In the genomic region with DNA sequence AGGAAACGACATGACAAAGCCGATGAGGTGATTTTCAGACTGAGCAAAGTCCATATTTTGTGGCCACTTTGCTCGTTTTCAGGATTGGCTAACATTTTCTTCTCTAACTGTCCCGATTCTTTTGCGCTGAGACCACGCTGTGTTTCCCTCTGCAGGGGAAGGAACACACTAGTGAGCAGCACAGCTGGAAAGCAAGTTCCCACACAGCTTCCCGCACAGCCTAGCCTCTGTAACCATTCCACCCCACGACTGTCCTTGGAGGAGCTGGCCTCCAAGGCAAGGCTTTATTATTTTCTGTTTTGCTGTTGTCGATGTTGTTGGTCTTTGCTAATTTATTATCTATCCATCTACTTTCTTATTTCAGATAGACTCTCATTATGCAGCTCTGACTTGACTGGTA, we compare ENCODE assay signal across 14 mouse cellular contexts. TPM values are rescaled to one million over a fixed set of nuclear protein-coding genes. Genes with fewer than 3 reads are reported as not detected.
DNase-seq lines count a peak whose midpoint lies in the region; ATAC-seq lines count a peak whose summit lies in the region.
"Had no signal": no experiment of that assay in that cellular context is flagged by ENCODE, and none has a peak within 500 bp of the region (broad histone marks: within the 10 kb centered on the region; RNA-seq: fewer than 3 reads in every experiment).

No protein-coding gene starts in this region.

- no peak for DNase-seq in heart, adult 18-20 months
- no peak for DNase-seq in lung, adult 18-20 months
- DNase-seq in spleen, adult 18-20 months = no peak
- DNase-seq: layer of hippocampus, postnatal 36 days; liver, embryonic 13.5 days had no signal

- no peak overlapping the region for H3K9ac ChIP-seq in heart, embryonic 16.5 days (ENCODE audit: low read length)
- no peak overlapping the region for H3K9ac ChIP-seq in lung, embryonic 16.5 days (ENCODE audit: low read length)
- H3K9ac ChIP-seq in intestine, embryonic 15.5 days = no peak overlapping the region
- H3K9ac ChIP-seq in neural tube, embryonic 15.5 days (replicated peaks) = no peak overlapping the region
- H3K9ac ChIP-seq: liver, embryonic 13.5 days had no signal

- H3K27ac ChIP-seq in heart, embryonic 16.5 days (ENCODE audit: low read length) = peak overlapping the region; percentile 88
- peak overlapping the region; percentile 92 for H3K27ac ChIP-seq in lung, embryonic 16.5 days (ENCODE audit: low read length)
- peak overlapping the region; percentile 77; the same call in 1 of the 2 replicates for H3K27ac ChIP-seq in intestine, embryonic 15.5 days
- H3K27ac ChIP-seq in neural tube, embryonic 15.5 days (replicated peaks) = peak overlapping the region; percentile 58
- H3K27ac ChIP-seq: liver, embryonic 13.5 days had no signal

- H3K27me3 ChIP-seq in heart, embryonic 16.5 days (ENCODE audit: control insufficient read depth, insufficient read depth, low read length) = no peaks in the 10 kb centered on the region
- H3K27me3 ChIP-seq in lung, embryonic 16.5 days (ENCODE audit: control insufficient read depth, insufficient read depth, low read depth, low read length) = no peaks in the 10 kb centered on the region
- no peaks in the 10 kb centered on the region for H3K27me3 ChIP-seq in intestine, embryonic 15.5 days (replicated peaks)
- H3K27me3 ChIP-seq in neural tube, embryonic 15.5 days (replicated peaks) = no peaks in the 10 kb centered on the region
- H3K27me3 ChIP-seq: CH12.LX; liver, embryonic 13.5 days had no signal

- H3K4me3 ChIP-seq in heart, embryonic 16.5 days (ENCODE audit: low read length) = no peak overlapping the region
- no peak overlapping the region for H3K4me3 ChIP-seq in lung, embryonic 16.5 days (ENCODE audit: low read length)
- H3K4me3 ChIP-seq in intestine, embryonic 15.5 days (replicated peaks) = no peak overlapping the region
- H3K4me3 ChIP-seq in neural tube, embryonic 15.5 days (replicated peaks) = no peak overlapping the region
- H3K4me3 ChIP-seq: liver, embryonic 13.5 days had no signal

- no peak for ATAC-seq in heart, embryonic 16.5 days (replicated peaks; ENCODE audit: extremely low read depth, insufficient read depth, low FRiP score)
- peak; percentile 31 for ATAC-seq in lung, embryonic 16.5 days (ENCODE audit: low read depth)
- ATAC-seq in intestine, embryonic 15.5 days = peak; percentile 37; the same call in 1 of the 2 replicates
- ATAC-seq in neural tube, embryonic 15.5 days (ENCODE audit: low FRiP score) = peak; percentile 58; the same call in 1 of the 2 replicates
- no peak for ATAC-seq in inflammation-experienced regulatory T-cells, adult 6 months

- peaks cover 33% of the 10 kb centered on the region for H3K4me1 ChIP-seq in heart, embryonic 16.5 days (ENCODE audit: control insufficient read depth, insufficient read depth, low read length)
- peaks cover 43% of the 10 kb centered on the region for H3K4me1 ChIP-seq in lung, embryonic 16.5 days (replicated peaks; ENCODE audit: control insufficient read depth, insufficient read depth, low read length)
- peaks cover 7% of the 10 kb centered on the region; the same call in 1 of the 2 replicates for H3K4me1 ChIP-seq in intestine, embryonic 15.5 days (replicated peaks)
- 0 out of 2 replicates have a peak, but pooled peaks cover 6% of the 10 kb centered on the region for H3K4me1 ChIP-seq in neural tube, embryonic 15.5 days
- H3K4me1 ChIP-seq: liver, embryonic 13.5 days had no signal

- H3K4me2 ChIP-seq in heart, embryonic 16.5 days (ENCODE audit: low read depth, low read length) = no peak overlapping the region
- H3K4me2 ChIP-seq in lung, embryonic 16.5 days (ENCODE audit: low read depth, low read length) = no peak overlapping the region
- no peak overlapping the region for H3K4me2 ChIP-seq in intestine, embryonic 15.5 days (replicated peaks)
- H3K4me2 ChIP-seq in neural tube, embryonic 15.5 days = no peak overlapping the region
- H3K4me2 ChIP-seq: liver, embryonic 13.5 days had no signal

- 51% methylated on average over 9 of the region's 9 CpGs for WGBS in heart, embryonic 16.5 days
- 33% methylated on average over 8 of the region's 9 CpGs for WGBS in lung, embryonic 16.5 days
- 39% methylated on average over 9 of the region's 9 CpGs for WGBS in intestine, embryonic 15.5 days
- WGBS in neural tube, embryonic 15.5 days = 40% methylated on average over 9 of the region's 9 CpGs

- no peaks in the 10 kb centered on the region for H3K36me3 ChIP-seq in heart, embryonic 16.5 days (ENCODE audit: control insufficient read depth, insufficient read depth)
- no peaks in the 10 kb centered on the region for H3K36me3 ChIP-seq in lung, embryonic 16.5 days (ENCODE audit: control insufficient read depth, insufficient read depth, low read length)
- H3K36me3 ChIP-seq in intestine, embryonic 15.5 days = no peaks in the 10 kb centered on the region
- H3K36me3 ChIP-seq in neural tube, embryonic 15.5 days = no peaks in the 10 kb centered on the region
- H3K36me3 ChIP-seq: liver, embryonic 13.5 days had no signal

- H3K9me3 ChIP-seq in heart, embryonic 16.5 days (replicated peaks; ENCODE audit: control insufficient read depth, low read length) = no peaks in the 10 kb centered on the region
- H3K9me3 ChIP-seq in lung, embryonic 16.5 days (ENCODE audit: control insufficient read depth, low read length) = no peaks in the 10 kb centered on the region
- no peaks in the 10 kb centered on the region for H3K9me3 ChIP-seq in intestine, embryonic 15.5 days
- H3K9me3 ChIP-seq in neural tube, embryonic 15.5 days (replicated peaks) = no peaks in the 10 kb centered on the region
- H3K9me3 ChIP-seq: liver, embryonic 13.5 days had no signal

RNA-seq across cellular contexts. Expression of a gene that starts 27.4 kb away (rescaled TPM):
- polyA plus RNA-seq in heart, embryonic 16.5 days (2015; fragmentation: Nextera tagmentation; extraction: Ambion mirVana) = 4.6 and 6.2 TPM in 2 replicates
- total RNA-seq in heart, adult 18-20 months (2021) = not detected
- polyA plus RNA-seq in lung, embryonic 16.5 days (2015; fragmentation: Nextera tagmentation; extraction: Ambion mirVana) = 19.5 and 21.1 TPM in 2 replicates
- polyA plus RNA-seq in intestine, embryonic 15.5 days (2015; fragmentation: Nextera tagmentation; extraction: Ambion mirVana) = 4.0 and 4.6 TPM in 2 replicates
- 0.63 and 1.1 TPM in 2 replicates for polyA plus RNA-seq in neural tube, embryonic 15.5 days (2015; fragmentation: Nextera tagmentation; extraction: Ambion mirVana)
- polyA plus RNA-seq in inflammation-experienced regulatory T-cells, adult 6 months (2017; shearing (Covaris generic)) = not detected
- total RNA-seq: adrenal gland, postnatal 14 days; CH12.LX; layer of hippocampus, postnatal 36 days; megakaryocyte-erythroid progenitor cell, adult 5-6 weeks; neutrophil, adult 5-6 weeks had no signal

RNA-seq across cellular contexts. Expression of a gene that starts 57.1 kb away (rescaled TPM):
- 21.4 and 24.5 TPM in 2 replicates for polyA plus RNA-seq in heart, embryonic 16.5 days (2015; fragmentation: Nextera tagmentation; extraction: Ambion mirVana)
- 1 to 10 TPM; 2.1 to 4.6 TPM for total RNA-seq in heart, adult 18-20 months (2021)
- 13.6 and 15.7 TPM in 2 replicates for polyA plus RNA-seq in lung, embryonic 16.5 days (2015; fragmentation: Nextera tagmentation; extraction: Ambion mirVana)
- polyA plus RNA-seq in intestine, embryonic 15.5 days (2015; fragmentation: Nextera tagmentation; extraction: Ambion mirVana) = 7.8 and 9.3 TPM in 2 replicates
- 3.8 and 5.2 TPM in 2 replicates for polyA plus RNA-seq in neural tube, embryonic 15.5 days (2015; fragmentation: Nextera tagmentation; extraction: Ambion mirVana)
- polyA plus RNA-seq in inflammation-experienced regulatory T-cells, adult 6 months (2017; shearing (Covaris generic)) = 1 to 10 TPM; 2.8 to 4.1 (median 3.5) TPM

Comparison
In these comparisons a context has a peak if more than half of its experiments do, and no peak if none do; other contexts are left out.
1. ATAC-seq: peak in lung, embryonic 16.5 days (single experiment), intestine, embryonic 15.5 days (single experiment) and neural tube, embryonic 15.5 days (single experiment); none in heart, embryonic 16.5 days (single experiment) and inflammation-experienced regulatory T-cells, adult 6 months (single experiment).
2. Peak in every context shown above with its lines, with median percentiles within 50 percentile points of each other: H3K27ac ChIP-seq.